Mouse (Mus musculus) midbrain, embryonic 16.5 days (tissue): ENCODE measurements around the gene Asb1. TPM values are rescaled to one million over a fixed set of nuclear protein-coding genes. Genes with fewer than 3 reads are reported as not detected.

Experiments used
- ATAC-seq: fragments of 200-750 bp; cut with Nextera tagmentation; 2 replicates; pipeline ENCODE4 v1.8.0; 2017; ENCODE audit warnings: moderate TSS enrichment
- H3K27ac ChIP-seq: fragments of 300-500 bp; sonication (generic); 2 replicates; pipeline ENCODE4 v1.5.1; 2014; ENCODE audit warnings: mild to moderate bottlenecking, low read length, mixed read lengths
- H3K27me3 ChIP-seq: fragments of 300-500 bp; sonication (generic); 2 replicates; pipeline ENCODE4 v1.6.1; 2014; ENCODE audit warnings: low read depth, low read length, mixed read lengths; ENCODE audit not compliant: control insufficient read depth, insufficient read depth
- H3K36me3 ChIP-seq: fragments of 300-500 bp; sonication (generic); 2 replicates; pipeline ENCODE4 v1.6.1; 2014; ENCODE audit warnings: mild to moderate bottlenecking, low read length, moderate library complexity, mixed read lengths; ENCODE audit not compliant: control insufficient read depth, insufficient read depth
- H3K4me1 ChIP-seq: fragments of 300-500 bp; sonication (generic); 2 replicates; pipeline ENCODE4 v1.6.1; 2014; ENCODE audit warnings: mild to moderate bottlenecking, low read length, mixed read lengths; ENCODE audit not compliant: control insufficient read depth, insufficient read depth
- H3K4me2 ChIP-seq: fragments of 300-500 bp; sonication (generic); 2 replicates; pipeline ENCODE4 v1.6.1; 2014; ENCODE audit warnings: mild to moderate bottlenecking, low read length, mixed read lengths
- H3K4me3 ChIP-seq: fragments of 300-500 bp; sonication (generic); 2 replicates; pipeline ENCODE4 v1.5.1; 2014; ENCODE audit warnings: low read depth, mild to moderate bottlenecking, low read length, moderate library complexity, mixed read lengths
- H3K9ac ChIP-seq: fragments of 300-500 bp; sonication (generic); 2 replicates; pipeline ENCODE4 v1.6.1; 2014; ENCODE audit warnings: low read depth, low read length, mixed read lengths
- H3K9me3 ChIP-seq: fragments of 300-500 bp; sonication (generic); replicated peaks from 2 replicates; pipeline ENCODE4 v1.6.1; 2014; ENCODE audit warnings: mild to moderate bottlenecking, low read length, mixed read lengths; ENCODE audit not compliant: control insufficient read depth, poor library complexity, severe bottlenecking
- WGBS: fragments of 180-500 bp; shearing (Covaris S2); extraction: QIAGEN DNeasy Blood & Tissue Kit; methylation state at CpG from one replicate; pipeline ENCODE4 v1.1.7; 2014; 5-methylcytosine and 5-hydroxymethylcytosine counted together
- polyA plus RNA-seq: library from polyadenylated mRNA; unstranded; fragments of >200 nt; fragmentation: Nextera tagmentation; extraction: Ambion mirVana; gene quantifications from 2 replicates; pipeline ENCODE4 v1.2.1, GENCODE M21; 2015

Gene Asb1
- polyA plus RNA-seq, 1 experiment from 2014 or later = 11.0 TPM

DNA sequence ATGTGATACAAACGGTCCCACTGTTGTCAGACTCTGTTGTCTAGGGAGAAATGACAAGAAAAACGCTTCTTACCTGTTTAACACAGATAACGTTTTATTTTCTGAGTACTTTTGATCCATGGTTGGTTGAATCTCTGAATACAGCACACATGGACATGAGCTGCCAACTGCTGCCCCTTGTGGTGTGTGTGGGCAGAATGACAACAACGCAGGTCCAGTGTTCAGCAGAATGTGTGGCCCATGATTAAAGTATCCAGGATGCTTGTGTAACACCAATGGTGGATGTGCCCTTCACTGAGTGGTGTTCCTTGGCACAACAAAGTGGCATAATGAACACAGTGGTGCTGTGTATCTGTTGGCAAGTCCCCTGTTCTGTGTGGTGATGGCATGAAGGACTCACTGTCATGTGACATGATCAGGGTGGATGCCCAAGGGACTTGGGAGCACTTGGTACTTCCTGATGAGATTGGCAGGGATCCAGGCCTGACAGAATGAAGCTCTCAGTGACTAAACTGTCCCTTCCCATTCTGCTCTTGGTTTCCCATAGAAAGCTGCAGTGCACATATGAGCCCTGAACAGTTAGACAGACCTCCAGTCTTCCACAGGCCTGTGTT lies 22.7 kb downstream of the Asb1 start:
- no peak overlapping the region for H3K27ac ChIP-seq
- H3K4me2 ChIP-seq = no peak overlapping the region
- no peak overlapping the region for H3K9ac ChIP-seq
- no peak for ATAC-seq
- 88% methylated on average over 4 of the region's 4 CpGs for WGBS
- H3K4me1 ChIP-seq = no peaks in the 10 kb centered on the region
- no peak overlapping the region for H3K4me3 ChIP-seq
- no peaks in the 10 kb centered on the region for H3K9me3 ChIP-seq
- no peaks in the 10 kb centered on the region for H3K27me3 ChIP-seq
- H3K36me3 ChIP-seq = no peaks in the 10 kb centered on the region

DNA sequence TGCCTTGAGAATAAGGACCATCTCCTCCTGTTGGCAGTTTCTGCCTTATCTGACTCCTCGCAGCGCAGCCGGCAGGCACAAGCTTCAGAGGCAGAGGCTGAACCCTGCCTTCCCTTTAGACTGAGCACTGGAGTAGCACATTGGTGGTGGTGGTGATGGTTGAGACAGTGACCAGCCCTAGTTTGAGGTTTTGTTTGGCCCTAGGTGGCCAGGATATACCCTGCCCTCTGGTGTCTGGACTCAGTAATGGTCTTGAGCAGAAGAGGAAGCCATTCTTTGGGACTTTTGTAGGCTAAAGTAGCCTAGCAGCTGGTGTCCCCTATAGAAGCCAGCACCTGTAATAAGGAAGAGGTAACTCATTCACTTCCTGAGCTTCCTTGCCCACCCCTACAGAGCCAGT lies 23.7 kb downstream of the Asb1 start:
- Histone ChIP-seq H3K9ac (no peak overlapping the region), H3K4me1 (no peaks in the 10 kb centered on the region), H3K27me3 (no peaks in the 10 kb centered on the region), H3K27ac (no peak overlapping the region), H3K4me2 (no peak overlapping the region), H3K4me3 (no peak overlapping the region), H3K9me3 (no peaks in the 10 kb centered on the region), H3K36me3 (no peaks in the 10 kb centered on the region)
- no peak for ATAC-seq
- WGBS = 67% methylated on average over 3 of the region's 3 CpGs

DNA sequence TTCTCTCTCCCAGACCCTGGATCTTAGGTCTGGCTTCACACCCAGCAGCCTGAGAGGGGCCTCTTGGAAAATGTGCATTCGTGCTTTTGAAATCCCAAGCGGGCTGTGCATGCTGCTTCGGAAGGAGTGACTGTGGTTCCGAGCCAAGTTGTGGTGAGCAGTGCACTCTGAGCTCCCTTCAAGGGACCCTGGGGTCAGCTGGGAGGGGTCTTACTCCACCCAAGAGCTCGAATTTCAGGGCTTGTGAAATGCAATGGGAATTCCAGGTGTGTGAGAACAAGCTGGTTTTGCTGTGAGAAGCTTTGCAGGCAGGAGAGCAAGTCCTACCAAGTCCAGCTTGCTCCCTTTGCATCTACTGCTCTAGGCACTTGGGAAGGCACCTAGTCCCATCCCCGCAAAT lies 24.3 kb downstream of the Asb1 start:
- no peak for ATAC-seq
- Histone ChIP-seq H3K9ac (no peak overlapping the region), H3K4me3 (no peak overlapping the region), H3K4me1 (no peaks in the 10 kb centered on the region), H3K27me3 (no peaks in the 10 kb centered on the region), H3K36me3 (no peaks in the 10 kb centered on the region), H3K4me2 (no peak overlapping the region), H3K9me3 (no peaks in the 10 kb centered on the region), H3K27ac (no peak overlapping the region)
- WGBS = 81% methylated on average over 6 of the region's 6 CpGs

DNA sequence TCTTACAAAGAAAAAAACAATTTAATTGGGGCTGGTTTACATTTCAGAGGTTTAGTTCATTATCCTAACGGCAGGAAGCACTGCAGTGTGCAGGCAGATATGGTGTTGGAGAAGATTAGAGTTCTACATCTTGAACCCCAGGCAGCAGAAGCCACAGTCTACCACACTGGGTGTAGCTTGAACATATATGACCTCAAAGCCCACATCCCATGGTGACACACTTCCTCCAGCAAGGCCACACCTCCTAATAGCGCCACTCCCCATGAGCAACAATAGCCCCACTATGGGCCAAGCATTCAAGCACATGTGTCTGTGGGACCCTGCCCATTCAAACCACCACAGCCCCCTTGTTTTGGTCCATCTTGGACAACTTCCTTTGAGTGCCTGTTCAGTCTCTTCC lies 26.9 kb downstream of the Asb1 start:
- Histone ChIP-seq H3K4me3 (no peak overlapping the region), H3K9me3 (no peaks in the 10 kb centered on the region), H3K4me1 (no peaks in the 10 kb centered on the region), H3K36me3 (no peaks in the 10 kb centered on the region), H3K9ac (no peak overlapping the region), H3K27ac (no peak overlapping the region), H3K27me3 (no peaks in the 10 kb centered on the region), H3K4me2 (no peak overlapping the region)
- ATAC-seq = no peak
- 81% methylated on average over 2 of the region's 2 CpGs for WGBS

DNA sequence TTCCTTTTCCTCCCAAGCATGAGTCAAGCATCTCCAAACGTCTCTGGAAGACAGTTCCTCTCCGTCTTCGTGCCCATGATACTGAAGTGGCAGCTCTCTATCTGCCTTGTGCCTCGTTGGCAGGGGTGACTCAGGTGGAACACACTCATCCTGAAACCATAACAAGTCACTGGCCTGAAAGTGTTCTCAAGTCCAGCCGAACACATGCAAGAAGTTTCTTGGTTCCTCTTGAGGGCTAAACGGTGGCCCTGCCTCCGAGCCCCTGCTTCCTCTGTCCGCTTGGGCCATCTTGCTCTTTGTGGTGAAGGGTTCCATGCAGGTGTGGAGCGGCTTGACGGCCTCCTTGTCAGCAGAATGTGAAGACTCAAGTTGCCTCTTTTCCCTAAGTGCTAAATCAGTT lies 32.1 kb downstream of the Asb1 start:
- Histone ChIP-seq H3K27me3 (no peaks in the 10 kb centered on the region), H3K27ac (no peak overlapping the region), H3K9ac (no peak overlapping the region), H3K36me3 (no peaks in the 10 kb centered on the region), H3K4me2 (no peak overlapping the region), H3K4me1 (no peaks in the 10 kb centered on the region), H3K4me3 (no peak overlapping the region), H3K9me3 (no peaks in the 10 kb centered on the region)
- WGBS = 87% methylated on average over 10 of the region's 10 CpGs
- ATAC-seq = no peak

DNA sequence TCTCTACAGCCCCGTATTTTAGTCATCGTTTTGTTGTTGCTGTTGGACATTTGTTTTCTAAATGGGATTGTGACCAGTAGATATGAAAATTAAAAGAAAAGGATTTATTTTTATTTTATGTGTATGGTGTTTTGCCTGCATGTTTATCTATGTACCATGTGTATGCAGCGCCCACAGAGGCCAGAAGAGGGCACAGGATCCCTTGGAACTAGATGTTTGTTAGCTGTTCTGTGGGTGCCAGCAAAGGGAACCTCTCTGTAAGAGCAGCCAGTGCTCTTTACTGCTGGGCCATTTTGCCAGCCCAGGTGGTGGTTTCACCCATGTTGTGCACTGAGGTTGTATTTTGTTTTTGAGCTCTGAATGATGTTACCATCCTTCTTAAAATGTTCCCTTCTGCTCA lies 33.9 kb downstream of the Asb1 start:
- no peak for ATAC-seq
- H3K9ac ChIP-seq = no peak overlapping the region
- H3K27ac ChIP-seq = no peak overlapping the region
- no peak overlapping the region for H3K4me2 ChIP-seq
- H3K36me3 ChIP-seq = no peaks in the 10 kb centered on the region
- no peaks in the 10 kb centered on the region for H3K4me1 ChIP-seq
- no peak overlapping the region for H3K4me3 ChIP-seq
- H3K27me3 ChIP-seq = no peaks in the 10 kb centered on the region
- no peaks in the 10 kb centered on the region for H3K9me3 ChIP-seq
- WGBS = 71% methylated on average over 3 of the region's 3 CpGs

DNA sequence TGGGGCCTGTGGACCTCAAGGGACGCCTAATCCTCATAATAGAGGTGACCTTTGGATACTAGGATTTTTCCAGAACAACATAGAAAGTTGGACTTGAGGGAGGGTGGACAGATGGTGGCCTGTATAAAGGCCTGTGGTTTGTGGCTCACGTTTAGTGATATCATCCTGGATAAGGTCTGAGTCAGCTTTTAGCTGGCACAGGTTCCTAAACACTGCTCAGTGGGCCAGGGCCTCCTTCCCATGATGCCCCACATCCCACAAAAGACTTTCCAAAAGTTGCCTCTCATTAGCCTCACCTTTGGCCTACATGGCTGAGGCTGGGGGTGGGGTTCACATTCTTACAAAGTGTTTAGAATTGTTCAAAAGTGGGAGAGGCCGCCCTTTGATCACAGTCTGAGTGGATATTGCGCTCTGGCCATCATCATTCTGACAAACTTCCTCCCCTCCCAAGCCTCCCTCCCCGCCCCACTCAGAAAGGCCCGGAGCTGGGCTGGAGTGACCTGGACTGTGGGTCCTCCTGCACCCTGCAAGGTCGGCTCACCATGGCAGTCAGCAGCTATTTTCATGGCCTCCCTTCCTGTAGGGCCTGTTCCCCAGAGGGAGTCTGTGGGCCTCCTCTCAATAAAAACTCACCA lies 37.7 kb downstream of the Asb1 start:
- H3K4me2 ChIP-seq = no peak overlapping the region
- WGBS = 79% methylated on average over 7 of the region's 7 CpGs
- no peak for ATAC-seq
- H3K27me3 ChIP-seq = no peaks in the 10 kb centered on the region
- no peaks in the 10 kb centered on the region for H3K9me3 ChIP-seq
- no peak overlapping the region for H3K4me3 ChIP-seq
- no peak overlapping the region for H3K9ac ChIP-seq
- H3K4me1 ChIP-seq = no peaks in the 10 kb centered on the region
- no peaks in the 10 kb centered on the region for H3K36me3 ChIP-seq
- no peak overlapping the region for H3K27ac ChIP-seq

DNA sequence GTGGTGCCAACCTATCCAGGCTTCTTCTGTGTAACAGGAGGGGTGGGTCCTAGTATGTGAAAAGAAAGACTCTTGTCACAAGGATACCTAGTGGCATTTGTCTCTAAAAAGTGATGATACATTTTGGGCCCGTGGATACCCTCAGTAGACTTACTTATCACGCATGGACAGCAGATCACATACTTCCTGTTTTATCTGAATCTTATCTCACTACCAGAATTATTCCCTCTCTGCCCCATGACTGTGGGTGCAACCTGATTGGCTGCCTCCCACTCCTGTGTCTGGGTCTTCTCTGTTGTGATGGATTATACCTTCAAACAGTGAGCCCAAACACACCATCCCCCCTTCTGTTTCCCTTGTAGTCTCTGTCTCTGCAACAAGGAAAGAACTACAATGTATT lies 40.2 kb downstream of the Asb1 start:
- Histone ChIP-seq H3K9me3 (no peaks in the 10 kb centered on the region), H3K4me1 (no peaks in the 10 kb centered on the region), H3K4me2 (no peak overlapping the region), H3K27ac (no peak overlapping the region), H3K9ac (no peak overlapping the region), H3K36me3 (no peaks in the 10 kb centered on the region), H3K4me3 (no peak overlapping the region), H3K27me3 (no peaks in the 10 kb centered on the region)
- 86% methylated on average over 2 of the region's 2 CpGs for WGBS
- ATAC-seq = no peak

DNA sequence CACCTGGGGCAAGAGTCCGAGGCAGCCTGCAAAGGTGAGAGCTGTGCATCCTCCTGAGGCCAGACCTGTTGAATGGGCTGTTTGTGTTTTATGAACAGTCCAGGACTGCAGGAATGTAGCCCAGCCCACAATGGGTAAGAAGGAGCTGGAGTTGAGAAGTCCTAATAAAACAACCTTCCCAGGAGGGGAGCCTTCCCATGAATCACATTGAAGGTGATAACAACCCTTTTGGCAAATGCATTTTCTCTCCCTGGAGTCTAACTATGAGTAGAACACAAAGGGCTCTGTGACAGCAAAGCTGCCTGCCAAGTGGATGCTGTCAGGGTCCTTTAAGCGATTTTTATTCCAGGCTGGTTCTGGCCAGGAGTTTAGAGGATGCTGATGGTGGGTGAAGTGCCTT lies 40.9 kb downstream of the Asb1 start:
- 78% methylated on average over 2 of the region's 2 CpGs for WGBS
- no peaks in the 10 kb centered on the region for H3K27me3 ChIP-seq

More for the DNA sequence above, 40.9 kb downstream of the Asb1 start:
- Histone ChIP-seq H3K4me1 (no peaks in the 10 kb centered on the region), H3K36me3 (no peaks in the 10 kb centered on the region), H3K4me2 (no peak overlapping the region), H3K4me3 (no peak overlapping the region), H3K9ac (no peak overlapping the region), H3K9me3 (no peaks in the 10 kb centered on the region), H3K27ac (no peak overlapping the region)
- ATAC-seq = no peak
